Mouse (Mus musculus) frontal cortex, adult (tissue): ENCODE measurements around the gene Gprasp1.

Experiments used
- ATAC-seq: cut with Nextera tagmentation; 2 replicates; pipeline ENCODE4 v1.9.2; 2017; ENCODE audit warnings: mild to moderate bottlenecking, moderate library complexity, mixed read lengths; ENCODE audit not compliant: low TSS enrichment

Gprasp1 gene

GRCm38 (mm10) chrX:135837896-135838295, 95.4 kb downstream of the Gprasp1 start:
- ATAC-seq, result peak; percentile 21; the same call in 1 of the 2 replicates

- peak; percentile 76 for ATAC-seq
Observed at GRCm38 (mm10) chrX:135838521-135839360, 96.2 kb downstream of the Gprasp1 start, which contains the start of gene Gprasp2. Gprasp2 (plus strand) TSS chrX:135839034.

- peak; percentile 78 for ATAC-seq
Observed at GRCm38 (mm10) chrX:135839397-135840391, 97.2 kb downstream of the Gprasp1 start.
